Mouse (Mus musculus) lung, postnatal 0 days (tissue): Measurements from ENCODE around the gene Pan3.
"Not testable (repeated sequence)": the region's sequence is repeated elsewhere in the genome, so short reads cannot be mapped to it uniquely, and the experiment has no call there.

Source experiments
- CTCF ChIP-seq: IDR thresholded peaks from 2 replicates; pipeline ENCODE4 v1.5.1; 2016; ENCODE audit warnings: antibody characterized with exemption, mild to moderate bottlenecking
- EP300 ChIP-seq: IDR thresholded peaks from 2 replicates; pipeline ENCODE4 v1.6.1; 2016; ENCODE audit warnings: antibody characterized with exemption, mild to moderate bottlenecking, control low read depth

DNA sequence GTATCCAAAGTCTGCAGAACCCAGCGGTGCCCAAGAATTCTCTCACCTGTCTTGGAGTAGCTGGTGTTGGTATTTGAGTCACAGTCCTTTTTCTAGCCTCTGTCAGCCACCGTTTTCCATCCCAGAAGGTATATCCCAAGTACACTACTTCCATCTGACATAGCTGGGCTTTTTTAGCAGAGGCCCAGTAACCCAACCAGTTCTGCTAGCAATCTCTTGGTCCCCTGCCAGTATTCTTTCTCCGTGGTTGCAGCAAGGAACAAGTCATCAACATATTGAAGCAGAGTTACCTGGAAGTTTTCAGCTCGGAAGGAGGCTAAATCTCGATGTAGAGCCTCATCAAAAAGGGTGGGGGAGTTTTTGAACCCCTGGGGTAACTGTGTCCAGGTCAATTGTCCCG lies 127.7 kb downstream of the Pan3 start:
- not testable (repeated sequence) for TF ChIP-seq CTCF, EP300
